Mouse (Mus musculus) liver, embryonic 11.5 days (tissue): ENCODE measurements at regions not wholly inside any gene's neighbourhood (a gene's known extent, or its start where the extent isn't known, plus 50 kb on each side); places are given as distances from the start of the nearest gene placed in this dataset.

Experiments used
- ATAC-seq: fragments of 200-750 bp; cut with Nextera tagmentation; replicated peaks from 2 replicates; pipeline ENCODE4 v1.8.0; 2017; ENCODE audit warnings: moderate number of reproducible peaks, mild to moderate bottlenecking, moderate TSS enrichment, moderate library complexity; ENCODE audit not compliant: low FRiP score
- DNase-seq: peaks from one replicate; pipeline ENCODE4 v3.0.0-alpha.2; 2017; ENCODE audit warnings: low spot score
- H3K27ac ChIP-seq: fragments of 300-500 bp; sonication (generic); 2 replicates; pipeline ENCODE4 v1.5.1; 2014; ENCODE audit warnings: mild to moderate bottlenecking, low read depth, low read length, control low read depth
- H3K27me3 ChIP-seq: fragments of 300-500 bp; sonication (generic); replicated peaks from 2 replicates; pipeline ENCODE4 v1.6.1; 2014; ENCODE audit warnings: low read length, mixed read lengths; ENCODE audit not compliant: control insufficient read depth, insufficient read depth
- H3K36me3 ChIP-seq: fragments of 300-500 bp; sonication (generic); 2 replicates; pipeline ENCODE4 v1.6.1; 2014; ENCODE audit warnings: mild to moderate bottlenecking, low read length, moderate library complexity, mixed read lengths; ENCODE audit not compliant: control insufficient read depth, insufficient read depth
- H3K4me1 ChIP-seq: fragments of 300-500 bp; sonication (generic); replicated peaks from 2 replicates; pipeline ENCODE4 v1.6.1; 2014; ENCODE audit warnings: low read length, mixed read lengths; ENCODE audit not compliant: control insufficient read depth, insufficient read depth
- H3K4me2 ChIP-seq: fragments of 300-500 bp; sonication (generic); 2 replicates; pipeline ENCODE4 v1.6.1; 2014; ENCODE audit warnings: mild to moderate bottlenecking, control low read depth, moderate library complexity
- H3K4me3 ChIP-seq: fragments of 300-500 bp; sonication (generic); 2 replicates; pipeline ENCODE4 v1.5.1; 2014; ENCODE audit warnings: low read depth, low read length, control low read depth
- H3K9ac ChIP-seq: fragments of 300-500 bp; sonication (generic); 2 replicates; pipeline ENCODE4 v1.6.1; 2014; ENCODE audit warnings: low read depth, low read length, control low read depth
- H3K9me3 ChIP-seq: fragments of 300-500 bp; sonication (generic); 2 replicates; pipeline ENCODE4 v1.6.1; 2016; ENCODE audit warnings: low read length, inconsistent platforms, mixed read lengths; ENCODE audit not compliant: control insufficient read depth
- WGBS: fragments of 180-500 bp; shearing (Covaris S2); extraction: QIAGEN DNeasy Blood & Tissue Kit; methylation state at CpG from one replicate; pipeline ENCODE4 v1.1.7; 2014; 5-methylcytosine and 5-hydroxymethylcytosine counted together

DNA sequence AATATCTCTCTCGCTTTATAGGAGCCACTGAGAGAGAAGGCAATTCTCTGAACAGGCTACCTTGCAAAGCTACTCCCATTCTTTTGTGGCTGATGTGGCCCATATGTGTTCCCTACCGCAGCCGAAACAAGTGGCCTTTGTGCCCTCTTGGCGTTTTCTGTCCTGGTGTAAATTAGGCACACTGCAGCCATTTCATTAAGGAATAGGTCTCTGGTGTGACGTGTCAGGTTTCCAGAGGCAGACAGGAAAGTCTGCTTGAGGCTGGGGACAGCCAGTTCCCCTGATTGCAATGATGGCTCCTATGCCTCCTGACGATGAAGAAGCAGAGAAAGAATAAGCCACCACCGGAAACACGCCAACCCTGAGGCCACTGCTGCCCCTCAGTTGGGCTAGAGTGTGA, 59.3 kb upstream of the Bcor start:
- 75% methylated on average over 8 of the region's 8 CpGs for WGBS

GRCm38 (mm10) chrX:12224314-12224713, 64.2 kb upstream of the Bcor start:
- DNase-seq (no peak), ATAC-seq (no peak)
- Histone ChIP-seq H3K27ac (no peak overlapping the region), H3K4me3 (no peak overlapping the region), H3K4me2 (no peak overlapping the region), H3K27me3 (peaks cover 3% of the 10 kb centered on the region; the same call in 1 of the 2 replicates), H3K9me3 (no peaks in the 10 kb centered on the region), H3K36me3 (no peaks in the 10 kb centered on the region), H3K4me1 (no peaks in the 10 kb centered on the region), H3K9ac (no peak overlapping the region)
- WGBS, result 67% methylated on average over 4 of the region's 4 CpGs

More for the DNA sequence above, 59.3 kb upstream of the Bcor start:
- Histone ChIP-seq H3K9me3 (no peaks in the 10 kb centered on the region), H3K4me2 (no peak overlapping the region), H3K9ac (no peak overlapping the region), H3K36me3 (no peaks in the 10 kb centered on the region), H3K27ac (no peak overlapping the region), H3K4me1 (no peaks in the 10 kb centered on the region), H3K27me3 (no peaks in the 10 kb centered on the region; the same call in 1 of the 2 replicates), H3K4me3 (no peak overlapping the region)
- DNase-seq, result no peak
- no peak for ATAC-seq

- 11% methylated on average over 19 of the region's 19 CpGs for WGBS
- Histone ChIP-seq H3K27me3 (peaks cover 3% of the 10 kb centered on the region; the same call in 1 of the 2 replicates), H3K4me3 (no peak overlapping the region), H3K36me3 (no peaks in the 10 kb centered on the region), H3K4me2 (peak overlapping the region; percentile 21; the same call in 1 of the 2 replicates), H3K27ac (no peak overlapping the region), H3K9me3 (no peaks in the 10 kb centered on the region), H3K9ac (no peak overlapping the region), H3K4me1 (no peaks in the 10 kb centered on the region)
- DNase-seq (no peak), ATAC-seq (no peak)
Observed at GRCm38 (mm10) chrX:12225116-12225891, 65.1 kb upstream of the Bcor start.

GRCm38 (mm10) chrX:12225892-12226206, 65.7 kb upstream of the Bcor start:
- Histone ChIP-seq H3K4me1 (no peaks in the 10 kb centered on the region), H3K9ac (no peak overlapping the region), H3K9me3 (peaks cover 3% of the 10 kb centered on the region; the same call in 1 of the 2 replicates), H3K36me3 (no peaks in the 10 kb centered on the region), H3K4me2 (0 out of 2 replicates have a peak overlapping the region, but pooled peaks have one; percentile 21), H3K27ac (no peak overlapping the region), H3K4me3 (no peak overlapping the region), H3K27me3 (peaks cover 3% of the 10 kb centered on the region; the same call in 1 of the 2 replicates)
- DNase-seq, result no peak
- ATAC-seq, result no peak
- 23% methylated on average over 3 of the region's 3 CpGs for WGBS

DNA sequence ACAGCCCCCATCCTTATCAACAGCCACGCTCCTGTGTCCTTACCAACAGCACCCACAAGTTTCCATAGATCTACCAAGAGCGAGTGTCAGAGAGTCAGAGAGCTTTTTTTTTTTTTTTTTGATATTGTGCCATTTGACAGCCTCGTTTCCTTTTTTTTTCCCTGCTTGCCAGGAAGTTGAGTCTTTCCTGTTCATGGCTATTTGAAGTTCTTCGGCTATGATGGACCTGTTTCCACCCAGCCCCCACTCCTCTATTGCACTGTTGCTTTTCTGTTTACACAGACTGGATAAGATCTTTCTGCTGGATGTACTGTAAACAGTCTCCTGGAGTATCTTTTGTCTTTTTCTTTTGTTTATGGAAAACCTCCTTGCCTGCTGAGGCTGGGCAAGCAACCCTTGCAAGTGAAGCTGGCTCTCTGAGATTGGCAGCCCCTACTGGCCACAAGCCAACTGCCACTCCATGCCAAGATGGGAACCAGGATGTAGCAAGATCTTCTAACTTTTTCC, 80.4 kb upstream of the Bcor start:
- DNase-seq, result no peak
- no peak overlapping the region for H3K4me2 ChIP-seq
- no peaks in the 10 kb centered on the region for H3K4me1 ChIP-seq
- no peak overlapping the region for H3K27ac ChIP-seq
- ATAC-seq, result no peak
- H3K9me3 ChIP-seq, result no peaks in the 10 kb centered on the region
- WGBS, result 37% methylated on average over 4 of the region's 4 CpGs
- no peak overlapping the region for H3K4me3 ChIP-seq
- no peaks in the 10 kb centered on the region for H3K36me3 ChIP-seq
- no peaks in the 10 kb centered on the region for H3K27me3 ChIP-seq
- no peak overlapping the region for H3K9ac ChIP-seq

GRCm38 (mm10) chrX:12241751-12242150, 81.6 kb upstream of the Bcor start:
- no peaks in the 10 kb centered on the region for H3K4me1 ChIP-seq
- H3K9ac ChIP-seq, result no peak overlapping the region
- no peaks in the 10 kb centered on the region for H3K36me3 ChIP-seq
- H3K4me2 ChIP-seq, result no peak overlapping the region
- H3K27me3 ChIP-seq, result no peaks in the 10 kb centered on the region
- 73% methylated on average over 4 of the region's 4 CpGs for WGBS
- H3K9me3 ChIP-seq, result no peaks in the 10 kb centered on the region
- H3K27ac ChIP-seq, result no peak overlapping the region
- ATAC-seq (no peak), DNase-seq (no peak)
- H3K4me3 ChIP-seq, result no peak overlapping the region

DNA sequence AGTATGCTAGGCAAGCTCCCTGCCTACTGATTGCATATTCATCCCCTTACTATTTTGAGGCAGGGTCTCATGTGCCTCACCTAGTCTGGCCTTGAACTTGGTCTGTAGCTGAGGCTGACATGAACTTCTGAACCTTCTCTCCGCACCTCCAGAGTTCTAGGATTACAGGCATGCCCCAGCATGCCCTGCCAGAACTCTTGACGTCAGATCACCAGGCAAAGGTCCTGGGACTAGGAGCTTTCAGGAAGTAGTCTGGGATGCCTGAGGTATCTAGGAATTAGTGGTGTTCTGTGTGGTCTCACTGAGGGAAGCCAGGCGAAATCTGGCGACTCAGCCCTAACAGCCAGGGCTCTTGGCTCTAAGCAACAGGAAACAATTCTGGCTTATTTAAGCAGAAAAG, 88.9 kb upstream of the Bcor start:
- ATAC-seq (no peak), DNase-seq (no peak)
- H3K27me3 ChIP-seq, result no peaks in the 10 kb centered on the region; the same call in 1 of the 2 replicates
- H3K9me3 ChIP-seq, result no peaks in the 10 kb centered on the region
- no peaks in the 10 kb centered on the region for H3K36me3 ChIP-seq
- H3K4me2 ChIP-seq, result no peak overlapping the region
- no peak overlapping the region for H3K4me3 ChIP-seq
- H3K27ac ChIP-seq, result no peak overlapping the region
- 54% methylated on average over 4 of the region's 4 CpGs for WGBS
- no peak overlapping the region for H3K9ac ChIP-seq
- H3K4me1 ChIP-seq, result no peaks in the 10 kb centered on the region

DNA sequence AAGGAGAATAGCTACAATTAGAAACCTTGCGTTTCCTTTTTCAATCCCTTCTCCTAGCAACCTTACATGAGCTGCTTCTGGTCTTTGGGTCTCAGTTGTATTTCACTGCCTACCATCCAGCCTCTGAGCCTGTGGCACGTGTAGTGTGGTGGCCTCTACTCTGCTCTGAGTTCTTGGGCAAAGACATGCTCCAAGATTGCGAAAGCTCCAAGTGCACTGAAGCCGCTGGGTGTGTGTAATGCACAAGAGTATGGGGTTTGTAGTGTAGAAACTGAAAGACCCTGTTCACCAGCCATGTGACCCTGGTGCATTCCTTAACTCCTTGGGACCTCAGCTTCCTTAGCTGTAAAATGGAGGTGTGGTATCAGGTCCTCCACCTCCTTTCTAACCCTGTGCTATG, 89.8 kb upstream of the Bcor start:
- Histone ChIP-seq H3K27ac (no peak overlapping the region), H3K9ac (no peak overlapping the region), H3K9me3 (no peaks in the 10 kb centered on the region), H3K4me2 (no peak overlapping the region), H3K4me1 (no peaks in the 10 kb centered on the region), H3K4me3 (no peak overlapping the region), H3K36me3 (no peaks in the 10 kb centered on the region), H3K27me3 (no peaks in the 10 kb centered on the region; the same call in 1 of the 2 replicates)
- ATAC-seq (no peak), DNase-seq (no peak)
- WGBS, result 75% methylated on average over 4 of the region's 4 CpGs
